Mouse (Mus musculus) bone marrow macrophage, adult 2 months (primary cell): ENCODE data around the gene Abhd2. TPM values are rescaled to one million over a fixed set of nuclear protein-coding genes. Genes with fewer than 3 reads are reported as not detected.

Source experiments
- H3K27ac ChIP-seq: 2 replicates; pipeline ENCODE4 v1.5.1; 2012; ENCODE audit warnings: low read depth, low read length; ENCODE audit not compliant: insufficient read depth
- H3K4me1 ChIP-seq: 2 replicates; pipeline ENCODE4 v1.6.1; 2012; ENCODE audit warnings: low read length; ENCODE audit not compliant: control insufficient read depth, insufficient read depth
- H3K4me3 ChIP-seq: 2 replicates; pipeline ENCODE4 v1.5.1; 2012; ENCODE audit warnings: mild to moderate bottlenecking, low read length, moderate library complexity; ENCODE audit not compliant: insufficient read depth
- CTCF ChIP-seq: IDR thresholded peaks from 2 replicates; pipeline ENCODE4 v1.5.1; 2012; ENCODE audit warnings: low read depth, mild to moderate bottlenecking, low read length, moderate library complexity
- POLR2A ChIP-seq: IDR thresholded peaks from 2 replicates; pipeline ENCODE4 v1.6.1; 2012; ENCODE audit warnings: mild to moderate bottlenecking, low read depth, low read length, borderline replicate concordance
- polyA plus RNA-seq: library from polyadenylated mRNA; stranded (reverse); fragments of >200 nt; gene quantifications from 2 replicates; pipeline ENCODE4 v1.2.4, GENCODE M21; 2012; ENCODE audit not compliant: missing spikeins, insufficient read depth, insufficient read length

The Abhd2 gene
- polyA plus RNA-seq, 1 experiment: 25.9 TPM

GRCm38 (mm10) chr7:79263776-79264175, 9.2 kb upstream of the Abhd2 start:
- Histone ChIP-seq H3K27ac (no peak overlapping the region), H3K4me3 (no peak overlapping the region), H3K4me1 (no peaks in the 10 kb centered on the region)
- TF ChIP-seq CTCF (no peak), POLR2A (no peak)

GRCm38 (mm10) chr7:79266228-79266627, 6.8 kb upstream of the Abhd2 start:
- no peak overlapping the region for H3K4me3 ChIP-seq
- H3K27ac ChIP-seq: no peak overlapping the region
- TF ChIP-seq POLR2A (no peak), CTCF (no peak)
- H3K4me1 ChIP-seq: peaks cover 22% of the 10 kb centered on the region

DNA sequence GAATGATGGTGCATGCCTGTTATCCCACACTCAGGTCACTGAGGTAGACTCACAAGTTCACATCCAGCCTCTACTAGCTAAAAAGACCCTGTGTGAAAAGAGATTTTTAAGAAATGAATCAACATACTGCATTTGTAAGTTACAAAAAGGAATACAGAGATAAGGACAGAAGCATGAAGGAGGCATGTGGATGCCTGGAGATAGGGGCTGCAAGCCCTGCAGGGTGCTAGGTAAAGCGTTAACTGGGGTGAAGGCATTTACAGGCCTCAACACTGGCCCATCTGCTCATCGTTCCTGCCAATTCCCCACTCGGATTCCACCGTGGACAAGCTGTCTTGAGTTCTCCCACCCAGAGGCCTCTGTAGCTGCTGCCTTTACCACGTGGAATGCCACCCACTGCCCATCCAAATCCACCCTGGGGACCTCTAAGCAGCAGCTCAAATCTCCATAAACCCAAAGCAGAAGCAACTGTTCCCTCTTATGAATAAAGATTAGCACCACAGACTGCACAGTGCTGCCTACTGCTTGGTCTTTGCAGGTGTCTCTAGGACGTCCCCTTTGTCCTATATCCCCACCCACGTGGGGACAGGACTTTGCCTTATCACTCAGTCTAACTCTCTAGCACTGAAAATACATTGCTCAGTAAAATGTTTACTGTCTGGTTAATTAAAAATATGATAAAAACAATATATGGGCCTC, 5.2 kb upstream of the Abhd2 start:
- no peak overlapping the region for H3K27ac ChIP-seq
- TF ChIP-seq POLR2A (no peak), CTCF (no peak)
- peaks cover 29% of the 10 kb centered on the region for H3K4me1 ChIP-seq
- no peak overlapping the region for H3K4me3 ChIP-seq

- no peak overlapping the region for H3K4me3 ChIP-seq
- peaks cover 31% of the 10 kb centered on the region for H3K4me1 ChIP-seq
- no peak for TF ChIP-seq POLR2A
- no peak for TF ChIP-seq CTCF
- no peak overlapping the region for H3K27ac ChIP-seq
These were observed 4.1 kb upstream of the Abhd2 start for GRCm38 (mm10) chr7:79268897-79269296.

- H3K27ac ChIP-seq: peak overlapping the region; percentile 46; the same call in 1 of the 2 replicates
- TF ChIP-seq POLR2A (no peak), CTCF (no peak)
- H3K4me3 ChIP-seq: no peak overlapping the region
- H3K4me1 ChIP-seq: peaks cover 36% of the 10 kb centered on the region
These were observed 3.6 kb upstream of the Abhd2 start for GRCm38 (mm10) chr7:79269411-79269810.

DNA sequence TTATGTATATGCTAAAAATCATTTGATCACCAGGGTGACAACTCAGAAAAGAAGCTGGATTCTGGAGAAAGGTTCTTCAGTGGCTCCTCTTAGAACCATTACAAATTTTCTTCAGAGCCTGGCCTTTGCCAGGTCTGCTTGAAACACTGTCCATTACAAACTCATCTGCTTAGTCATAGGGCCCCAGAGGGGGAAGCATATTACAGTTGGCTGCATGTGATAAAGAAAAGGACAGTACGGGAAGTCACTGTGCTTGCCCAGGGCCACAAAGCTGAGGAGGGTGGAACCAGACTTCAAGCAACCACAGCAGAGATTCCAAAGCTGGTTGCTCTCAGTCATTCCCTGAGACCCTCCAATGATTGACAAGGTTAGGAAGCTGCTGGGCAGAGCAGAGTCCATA, 3.1 kb upstream of the Abhd2 start:
- no peak for TF ChIP-seq POLR2A
- TF ChIP-seq CTCF: no peak
- Histone ChIP-seq H3K27ac (peak overlapping the region; percentile 46), H3K4me1 (peaks cover 40% of the 10 kb centered on the region)

DNA sequence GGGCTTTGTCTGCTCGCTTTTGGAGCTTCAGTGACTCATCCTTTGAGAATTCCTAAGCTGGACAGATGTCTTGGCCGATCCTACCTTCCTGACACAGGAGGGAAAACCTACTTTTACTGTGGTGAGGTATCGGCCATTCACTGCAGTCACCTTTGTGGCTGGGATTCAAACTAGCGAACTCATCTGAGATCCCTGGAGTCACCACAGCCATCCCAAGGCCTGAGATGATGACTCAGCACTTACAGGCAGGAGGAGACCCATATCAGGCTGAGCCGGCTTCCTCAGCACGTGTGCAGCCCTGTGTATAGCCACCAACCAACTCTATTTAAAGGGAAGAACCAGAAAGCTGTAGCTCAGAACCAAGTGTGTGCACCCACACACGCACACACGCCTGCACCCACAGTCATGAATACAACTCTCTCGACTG, 2.0 kb upstream of the Abhd2 start:
- TF ChIP-seq CTCF (no peak), POLR2A (no peak)
- Histone ChIP-seq H3K4me3 (no peak overlapping the region), H3K4me1 (peaks cover 40% of the 10 kb centered on the region), H3K27ac (no peak overlapping the region)

More for the DNA sequence above, 3.1 kb upstream of the Abhd2 start:
- no peak overlapping the region for H3K4me3 ChIP-seq

DNA sequence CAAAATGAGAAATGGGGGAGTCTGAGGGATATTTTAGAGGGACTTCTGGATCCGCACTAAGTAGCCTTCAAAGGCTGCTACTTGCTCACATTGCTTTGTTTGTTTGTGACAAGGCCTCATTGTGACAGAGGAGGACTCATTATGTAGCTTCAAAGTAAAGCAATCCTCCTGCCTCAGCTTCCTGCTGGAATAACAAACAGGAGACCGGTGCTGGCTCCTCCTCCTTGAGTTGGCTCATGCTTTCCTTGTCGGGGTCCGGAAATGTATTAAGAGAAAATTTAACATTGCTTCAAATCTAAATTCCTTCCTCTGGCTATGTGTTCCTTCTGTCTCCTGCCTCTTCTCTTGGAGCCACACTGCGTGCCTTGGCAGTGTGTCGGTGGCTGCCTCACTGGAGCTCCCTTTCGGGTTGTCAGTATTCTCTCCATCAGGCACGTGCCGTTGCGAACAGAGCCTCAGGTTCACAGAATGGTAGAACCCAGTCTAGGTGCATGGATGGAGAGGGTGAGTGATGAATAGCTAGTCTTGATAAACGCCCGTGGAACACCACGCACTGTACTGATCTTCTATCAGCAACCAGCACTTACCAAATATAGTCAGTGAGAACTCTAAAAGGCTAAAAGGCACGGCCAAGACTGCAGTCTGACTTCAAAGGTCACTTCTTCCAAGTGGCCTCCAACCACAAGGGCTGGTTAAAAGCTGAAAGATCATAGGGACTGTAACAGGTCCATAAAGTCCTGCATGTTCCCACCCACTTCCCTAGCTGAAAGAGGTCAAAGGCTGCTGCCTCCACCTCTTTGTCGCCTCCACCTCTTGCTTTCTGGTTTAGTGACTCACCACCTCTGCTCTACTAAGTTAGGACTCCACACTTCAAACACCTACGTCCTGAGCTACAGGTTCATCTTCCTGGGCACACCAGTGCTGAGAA, 874 bp upstream of the Abhd2 start:
- Histone ChIP-seq H3K4me1 (peaks cover 40% of the 10 kb centered on the region), H3K4me3 (peak overlapping the region; percentile 51), H3K27ac (no peak overlapping the region)
- no peak for TF ChIP-seq POLR2A
- no peak for TF ChIP-seq CTCF

GRCm38 (mm10) chr7:79273738-79274472, 906 bp downstream of the Abhd2 start:
- peaks cover 42% of the 10 kb centered on the region for H3K4me1 ChIP-seq
- peak overlapping the region; percentile 67 for H3K4me3 ChIP-seq
- H3K27ac ChIP-seq: no peak overlapping the region
- TF ChIP-seq POLR2A (no peak), CTCF (no peak)
